Mouse (Mus musculus): ENCODE measurements around the gene Pmfbp1. TPM values are rescaled to one million over a fixed set of nuclear protein-coding genes. Genes with fewer than 3 reads are reported as not detected.

Pmfbp1 gene
- polyA plus RNA-seq, 1 experiment from 2014 or later, result 2.1 TPM

DNA sequence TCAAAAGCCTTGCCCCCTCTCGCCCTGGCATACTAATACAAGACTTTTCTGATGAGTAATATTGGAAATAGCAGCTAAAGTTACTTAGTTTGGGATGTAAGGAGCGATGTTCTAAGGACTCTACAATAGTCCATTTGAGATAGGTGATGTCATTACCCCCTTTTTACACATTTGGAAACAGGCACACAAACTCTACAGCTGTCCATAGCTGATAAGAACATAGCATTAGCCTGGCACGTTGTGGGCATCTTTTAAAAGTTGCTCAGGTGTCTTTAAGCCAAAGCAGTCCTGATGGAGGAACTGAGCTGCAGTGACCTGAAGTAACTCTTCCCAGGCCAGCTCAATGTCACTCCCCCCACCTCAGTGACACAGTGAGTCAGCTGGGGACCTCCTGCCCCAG, 97.5 kb downstream of the Pmfbp1 start:
- Histone ChIP-seq H3K4me3 (ENCODE audit: low read depth, low read length) (no peak overlapping the region), H3K4me1 (ENCODE audit: control insufficient read depth, insufficient read depth, low read length) (no peaks in the 10 kb centered on the region), H3K27ac (ENCODE audit: low read depth, low read length) (no peak overlapping the region), H3K9me3 (ENCODE audit: control insufficient read depth, low read length) (no peaks in the 10 kb centered on the region), H3K4me2 (ENCODE audit: low read depth) (no peak overlapping the region), H3K36me3 (ENCODE audit: control insufficient read depth, insufficient read depth, low read length) (peaks cover 4% of the 10 kb centered on the region; the same call in 1 of the 2 replicates), H3K9ac (ENCODE audit: low read length) (no peak overlapping the region), H3K27me3 (ENCODE audit: control insufficient read depth, insufficient read depth, low read length) (no peaks in the 10 kb centered on the region)
- no peak for DNase-seq (ENCODE audit: low spot score)
- no peak for ATAC-seq (ENCODE audit: insufficient read depth, low FRiP score, low TSS enrichment)
- 86% methylated on average over 3 of the region's 3 CpGs for WGBS

- H3K4me3 ChIP-seq (ENCODE audit: low read depth, low read length), result no peak overlapping the region
- H3K9me3 ChIP-seq (ENCODE audit: control insufficient read depth, low read length), result no peaks in the 10 kb centered on the region
- 88% methylated on average over 5 of the region's 5 CpGs for WGBS
- H3K27ac ChIP-seq (ENCODE audit: low read depth, low read length), result no peak overlapping the region
- no peaks in the 10 kb centered on the region for H3K4me1 ChIP-seq (ENCODE audit: control insufficient read depth, insufficient read depth, low read length)
- no peaks in the 10 kb centered on the region for H3K27me3 ChIP-seq (ENCODE audit: control insufficient read depth, insufficient read depth, low read length)
- DNase-seq (ENCODE audit: low spot score) (no peak), ATAC-seq (ENCODE audit: insufficient read depth, low FRiP score, low TSS enrichment) (no peak)
- peaks cover 4% of the 10 kb centered on the region; the same call in 1 of the 2 replicates for H3K36me3 ChIP-seq (ENCODE audit: control insufficient read depth, insufficient read depth, low read length)
- H3K4me2 ChIP-seq (ENCODE audit: low read depth), result no peak overlapping the region
- H3K9ac ChIP-seq (ENCODE audit: low read length), result no peak overlapping the region
These were observed 98.3 kb downstream of the Pmfbp1 start for GRCm38 (mm10) chr8:109592164-109592563.

Other genes starting within 250 kb of the Pmfbp1 start
- gene Dhx38, start 71.8 kb downstream of the Pmfbp1 start, polyA plus RNA-seq (2014; fragmentation: Nextera tagmentation; extraction: Ambion mirVana), result 25.0 and 27.1 TPM in 2 replicates
- 32.2 and 33.1 TPM in 2 replicates for gene Txnl4b, start 71.9 kb downstream of the Pmfbp1 start, polyA plus RNA-seq (2014; fragmentation: Nextera tagmentation; extraction: Ambion mirVana)
- 0.92 and 1.3 TPM in 2 replicates for gene Hp, start 85.1 kb downstream of the Pmfbp1 start, polyA plus RNA-seq (2014; fragmentation: Nextera tagmentation; extraction: Ambion mirVana)
- 40.1 and 45.9 TPM in 2 replicates for gene Dhodh, start 114.6 kb downstream of the Pmfbp1 start, polyA plus RNA-seq (2014; fragmentation: Nextera tagmentation; extraction: Ambion mirVana)
- gene Pkd1l3, start 120.5 kb downstream of the Pmfbp1 start, polyA plus RNA-seq (2014; fragmentation: Nextera tagmentation; extraction: Ambion mirVana), result 0.18 TPM in 1 of 2 replicates, not detected in the other
- 200 and 206 TPM in 2 replicates for gene Ist1, start 199.2 kb downstream of the Pmfbp1 start, polyA plus RNA-seq (2014; fragmentation: Nextera tagmentation; extraction: Ambion mirVana)
- gene Zfp821, start 211.5 kb downstream of the Pmfbp1 start, polyA plus RNA-seq (2014; fragmentation: Nextera tagmentation; extraction: Ambion mirVana), result 52.3 and 55.9 TPM in 2 replicates
- 7.5 and 7.8 TPM in 2 replicates for gene Atxn1l, start 243.7 kb downstream of the Pmfbp1 start, polyA plus RNA-seq (2014; fragmentation: Nextera tagmentation; extraction: Ambion mirVana)